Mouse (Mus musculus) olfactory bulb, adult 2 months (tissue): ENCODE data around the gene Neurl2.

Experiments
- CTCF ChIP-seq: fragments of 200-500 bp; IDR thresholded peaks from 2 replicates; pipeline ENCODE4 v1.5.1; 2012; ENCODE audit warnings: low read depth, mild to moderate bottlenecking, low read length, moderate library complexity; ENCODE audit not compliant: insufficient read depth
- POLR2A ChIP-seq: fragments of 200-500 bp; IDR thresholded peaks from 2 replicates; pipeline ENCODE4 v1.6.1; 2012; ENCODE audit warnings: mild to moderate bottlenecking, low read depth, low read length, moderate library complexity; ENCODE audit not compliant: insufficient read depth

DNA sequence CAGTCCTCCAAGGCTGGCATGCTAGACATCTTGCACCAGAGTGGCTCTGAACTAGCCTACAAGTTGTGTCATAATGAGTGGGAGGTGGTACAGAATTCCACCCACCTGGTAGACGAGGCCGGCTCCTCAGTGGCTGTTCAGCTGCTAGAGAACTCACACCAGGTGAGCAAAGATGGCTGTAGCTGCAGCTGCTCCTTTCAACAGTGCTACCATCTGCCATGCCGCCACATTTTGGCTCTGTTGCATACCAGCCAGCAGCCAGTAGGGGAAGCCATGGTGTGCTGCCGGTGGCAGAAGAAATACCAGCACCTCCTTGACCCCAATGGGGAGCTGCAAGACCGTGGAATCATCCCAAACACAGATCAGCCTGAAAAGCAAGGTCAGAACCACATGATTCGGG, 12.2 kb downstream of the Neurl2 start:
- no peak for TF ChIP-seq CTCF
- TF ChIP-seq POLR2A, result no peak
